Mouse (Mus musculus) left cerebral cortex, adult 11 months (tissue): ENCODE results near the gene Dhrs1.

Experiments used
- DNase-seq: peaks from one replicate; pipeline ENCODE4 v3.0.0; 2022; ENCODE audit warnings: low spot score

Gene Dhrs1

GRCm38 (mm10) chr14:55721076-55721475 is 24.4 kb downstream of the Dhrs1 start:
- no peak for DNase-seq

GRCm38 (mm10) chr14:55720666-55721065 is 24.8 kb downstream of the Dhrs1 start:
- DNase-seq = no peak

- no peak for DNase-seq
Observed at GRCm38 (mm10) chr14:55719737-55720136, 25.8 kb downstream of the Dhrs1 start.

- no peak for DNase-seq
Observed at GRCm38 (mm10) chr14:55716884-55717283, 28.6 kb downstream of the Dhrs1 start.

GRCm38 (mm10) chr14:55716271-55716670 is 29.2 kb downstream of the Dhrs1 start:
- no peak for DNase-seq

GRCm38 (mm10) chr14:55714893-55715292 is 30.6 kb downstream of the Dhrs1 start:
- DNase-seq = no peak

GRCm38 (mm10) chr14:55713729-55714122 is 31.8 kb downstream of the Dhrs1 start, which contains the start of gene Tgm1:
Gene Tgm1 (minus strand): TSS chr14:55713926.
- DNase-seq = no peak

- DNase-seq = no peak
Observed at GRCm38 (mm10) chr14:55713007-55713728, 32.3 kb downstream of the Dhrs1 start.

GRCm38 (mm10) chr14:55711786-55712185 is 33.7 kb downstream of the Dhrs1 start:
- DNase-seq = no peak

GRCm38 (mm10) chr14:55709509-55709908 is 36.0 kb downstream of the Dhrs1 start:
- DNase-seq = no peak

GRCm38 (mm10) chr14:55707397-55707796 is 38.1 kb downstream of the Dhrs1 start:
- no peak for DNase-seq

GRCm38 (mm10) chr14:55706051-55706600 is 39.4 kb downstream of the Dhrs1 start:
- DNase-seq = no peak

- DNase-seq = no peak
Observed at GRCm38 (mm10) chr14:55702761-55703160, 42.7 kb downstream of the Dhrs1 start.

- no peak for DNase-seq
Observed at GRCm38 (mm10) chr14:55701131-55701530, 44.4 kb downstream of the Dhrs1 start.

- DNase-seq = no peak
Observed at GRCm38 (mm10) chr14:55697226-55697625, 48.3 kb downstream of the Dhrs1 start.

- DNase-seq = no peak
Observed at GRCm38 (mm10) chr14:55689433-55689832, 56.1 kb downstream of the Dhrs1 start.
